Mouse (Mus musculus): ENCODE data around the gene Nrd1. TPM values are rescaled to one million over a fixed set of nuclear protein-coding genes. Genes with fewer than 3 reads are reported as not detected.

The Nrd1 gene
- polyA plus RNA-seq, 1 experiment from 2014 or later: 65.8 TPM

- H3K36me3 ChIP-seq: peaks cover 7% of the 10 kb centered on the region; the same call in 1 of the 2 replicates
- H3K27me3 ChIP-seq: no peaks in the 10 kb centered on the region
- no peak overlapping the region for H3K4me2 ChIP-seq
- no peak overlapping the region for H3K9ac ChIP-seq
- no peak overlapping the region for H3K27ac ChIP-seq
- ATAC-seq (ENCODE audit: borderline replicate concordance, extremely low read depth, low FRiP score, low TSS enrichment): no peak
- no peaks in the 10 kb centered on the region for H3K9me3 ChIP-seq
- 76% methylated on average over 5 of the region's 5 CpGs for WGBS
- H3K4me1 ChIP-seq: peaks cover 9% of the 10 kb centered on the region
- H3K4me3 ChIP-seq: no peak overlapping the region
Measured at GRCm38 (mm10) chr4:109102574-109102973, 102.1 kb downstream of the Nrd1 start.

GRCm38 (mm10) chr4:109103145-109103883, 102.9 kb downstream of the Nrd1 start:
- Histone ChIP-seq H3K4me1 (peaks cover 9% of the 10 kb centered on the region), H3K36me3 (peaks cover 7% of the 10 kb centered on the region; the same call in 1 of the 2 replicates), H3K27ac (no peak overlapping the region), H3K4me2 (no peak overlapping the region), H3K9ac (no peak overlapping the region), H3K27me3 (no peaks in the 10 kb centered on the region), H3K4me3 (no peak overlapping the region), H3K9me3 (no peaks in the 10 kb centered on the region)
- 33% methylated on average over 9 of the region's 9 CpGs for WGBS
- ATAC-seq (ENCODE audit: borderline replicate concordance, extremely low read depth, low FRiP score, low TSS enrichment): no peak

- Histone ChIP-seq H3K27ac (no peak overlapping the region), H3K9ac (no peak overlapping the region), H3K9me3 (no peaks in the 10 kb centered on the region), H3K4me3 (no peak overlapping the region), H3K4me1 (peaks cover 9% of the 10 kb centered on the region), H3K4me2 (no peak overlapping the region), H3K36me3 (peaks cover 4% of the 10 kb centered on the region; the same call in 1 of the 2 replicates), H3K27me3 (no peaks in the 10 kb centered on the region)
- ATAC-seq (ENCODE audit: borderline replicate concordance, extremely low read depth, low FRiP score, low TSS enrichment): no peak
Measured at GRCm38 (mm10) chr4:109105254-109105653, 104.8 kb downstream of the Nrd1 start.

GRCm38 (mm10) chr4:109106034-109106433, 105.6 kb downstream of the Nrd1 start:
- H3K36me3 ChIP-seq: peaks cover 4% of the 10 kb centered on the region; the same call in 1 of the 2 replicates
- WGBS: 66% methylated on average over 3 of the region's 3 CpGs
- H3K4me3 ChIP-seq: no peak overlapping the region
- no peak overlapping the region for H3K9ac ChIP-seq
- H3K27me3 ChIP-seq: no peaks in the 10 kb centered on the region
- ATAC-seq (ENCODE audit: borderline replicate concordance, extremely low read depth, low FRiP score, low TSS enrichment): no peak; the same call in 1 of the 2 replicates
- H3K27ac ChIP-seq: no peak overlapping the region
- no peak overlapping the region for H3K4me2 ChIP-seq
- H3K4me1 ChIP-seq: peaks cover 9% of the 10 kb centered on the region
- no peaks in the 10 kb centered on the region for H3K9me3 ChIP-seq

- no peak for ATAC-seq (ENCODE audit: borderline replicate concordance, extremely low read depth, low FRiP score, low TSS enrichment)
- no peak overlapping the region for H3K4me3 ChIP-seq
- no peaks in the 10 kb centered on the region for H3K36me3 ChIP-seq
- peaks cover 9% of the 10 kb centered on the region for H3K4me1 ChIP-seq
- H3K4me2 ChIP-seq: no peak overlapping the region
- H3K27ac ChIP-seq: no peak overlapping the region
- no peak overlapping the region for H3K9ac ChIP-seq
- no peaks in the 10 kb centered on the region for H3K27me3 ChIP-seq
- no peaks in the 10 kb centered on the region for H3K9me3 ChIP-seq
Measured at GRCm38 (mm10) chr4:109106594-109106993, 106.1 kb downstream of the Nrd1 start.

GRCm38 (mm10) chr4:109109012-109109411, 108.6 kb downstream of the Nrd1 start:
- ATAC-seq (ENCODE audit: borderline replicate concordance, extremely low read depth, low FRiP score, low TSS enrichment): no peak
- Histone ChIP-seq H3K4me1 (peaks cover 13% of the 10 kb centered on the region), H3K4me2 (no peak overlapping the region), H3K9ac (no peak overlapping the region), H3K9me3 (no peaks in the 10 kb centered on the region), H3K4me3 (no peak overlapping the region), H3K27me3 (no peaks in the 10 kb centered on the region), H3K27ac (no peak overlapping the region), H3K36me3 (no peaks in the 10 kb centered on the region)
- 75% methylated on average over 6 of the region's 6 CpGs for WGBS

GRCm38 (mm10) chr4:109109686-109110085, 109.2 kb downstream of the Nrd1 start:
- no peak overlapping the region for H3K27ac ChIP-seq
- H3K9me3 ChIP-seq: no peaks in the 10 kb centered on the region
- no peak overlapping the region for H3K4me2 ChIP-seq
- H3K4me1 ChIP-seq: peaks cover 13% of the 10 kb centered on the region
- ATAC-seq (ENCODE audit: borderline replicate concordance, extremely low read depth, low FRiP score, low TSS enrichment): no peak
- WGBS: 84% methylated on average over 10 of the region's 10 CpGs
- H3K9ac ChIP-seq: no peak overlapping the region
- H3K36me3 ChIP-seq: no peaks in the 10 kb centered on the region
- H3K27me3 ChIP-seq: no peaks in the 10 kb centered on the region
- H3K4me3 ChIP-seq: no peak overlapping the region

- Histone ChIP-seq H3K27ac (no peak overlapping the region), H3K4me2 (no peak overlapping the region), H3K9ac (no peak overlapping the region), H3K4me1 (peaks cover 24% of the 10 kb centered on the region), H3K27me3 (no peaks in the 10 kb centered on the region), H3K9me3 (no peaks in the 10 kb centered on the region), H3K4me3 (no peak overlapping the region), H3K36me3 (no peaks in the 10 kb centered on the region)
- ATAC-seq (ENCODE audit: borderline replicate concordance, extremely low read depth, low FRiP score, low TSS enrichment): no peak
- 84% methylated on average over 2 of the region's 2 CpGs for WGBS
Measured at GRCm38 (mm10) chr4:109110978-109111377, 110.5 kb downstream of the Nrd1 start.

MicroRNAs within 50 kb of the gene (microRNA counts, 519-probe panel; counts per million panel counts)
- 2,583 counts per million, percentile 59 among the panel's probes with 10 or more counts for microRNA mmu-miR-761

Small RNA genes within 50 kb of the gene (microRNA-seq; reads per million reads assigned to microRNA genes)
- not detected for gene Mir761

Other genes with a start within 250 kb of the Nrd1 start
- 4.6 and 5.1 TPM in 2 replicates for gene Zfyve9, start 219.9 kb upstream of the Nrd1 start, polyA plus RNA-seq (2015; fragmentation: Nextera tagmentation; extraction: Ambion mirVana)
- 142 and 154 TPM in 2 replicates for gene Btf3l4, start 167.0 kb upstream of the Nrd1 start, polyA plus RNA-seq (2015; fragmentation: Nextera tagmentation; extraction: Ambion mirVana)
- 125 and 132 TPM in 2 replicates for gene Txndc12, start 166.1 kb upstream of the Nrd1 start, polyA plus RNA-seq (2015; fragmentation: Nextera tagmentation; extraction: Ambion mirVana)
- 55.1 and 58.6 TPM in 2 replicates for gene Kti12, start 152.9 kb upstream of the Nrd1 start, polyA plus RNA-seq (2015; fragmentation: Nextera tagmentation; extraction: Ambion mirVana)
- 1.7 and 2.3 TPM in 2 replicates for gene A730015C16Rik, start 152.0 kb upstream of the Nrd1 start, polyA plus RNA-seq (2015; fragmentation: Nextera tagmentation; extraction: Ambion mirVana)
- gene Rab3b, start 121.6 kb upstream of the Nrd1 start, polyA plus RNA-seq (2015; fragmentation: Nextera tagmentation; extraction: Ambion mirVana): 7.0 and 7.6 TPM in 2 replicates
- 65.2 and 67.3 TPM in 2 replicates for gene Osbpl9, start 201.6 kb downstream of the Nrd1 start, polyA plus RNA-seq (2015; fragmentation: Nextera tagmentation; extraction: Ambion mirVana)
- 0.08 TPM in 1 of 2 replicates, not detected in the other for gene Calr4, start 233.8 kb downstream of the Nrd1 start, polyA plus RNA-seq (2015; fragmentation: Nextera tagmentation; extraction: Ambion mirVana)